Mouse (Mus musculus) myocyte (in vitro differentiated cells): ENCODE measurements around the gene Anapc7.

Source experiments
- CEBPB ChIP-seq: IDR thresholded peaks from 2 replicates; pipeline ENCODE4 v1.6.1; 2011; ENCODE audit warnings: mild to moderate bottlenecking, moderate library complexity; ENCODE audit not compliant: poor library complexity, insufficient read depth, severe bottlenecking
- E2F4 ChIP-seq: IDR thresholded peaks from one replicate; pipeline ENCODE4 v1.6.1; 2011; ENCODE audit warnings: mild to moderate bottlenecking, control low read depth, moderate library complexity; ENCODE audit not compliant: insufficient read depth
- MAX ChIP-seq: IDR thresholded peaks from one replicate; pipeline ENCODE4 v1.6.1; 2011; ENCODE audit warnings: low read depth, mild to moderate bottlenecking, control low read depth
- MYOD1 ChIP-seq, 3 experiments: IDR thresholded peaks; one replicate each; pipeline ENCODE4 v1.6.1; 2011; ENCODE audit warnings: control low read depth in 2 of 3, low read depth in 2 of 3, mild to moderate bottlenecking in 2 of 3, moderate library complexity in 1 of 3; ENCODE audit not compliant: insufficient read length in 2 of 3, control insufficient read depth in 1 of 3
- POLR2A ChIP-seq: IDR thresholded peaks from one replicate; pipeline ENCODE4 v1.6.1; 2011; ENCODE audit warnings: low read depth, mild to moderate bottlenecking, control low read depth, moderate library complexity; ENCODE audit not compliant: insufficient read length
- POLR2AphosphoS2 ChIP-seq: IDR thresholded peaks from one replicate; pipeline ENCODE4 v1.6.1; 2011; ENCODE audit warnings: low read depth, control low read depth; ENCODE audit not compliant: insufficient read length
- REST ChIP-seq: IDR thresholded peaks from one replicate; pipeline ENCODE4 v1.6.1; 2011; ENCODE audit warnings: mild to moderate bottlenecking, control low read depth, moderate library complexity; ENCODE audit not compliant: insufficient read depth, insufficient read length
- SRF ChIP-seq: IDR thresholded peaks from one replicate; pipeline ENCODE4 v1.6.1; 2011; ENCODE audit warnings: low read depth; ENCODE audit not compliant: control insufficient read depth, insufficient read length
- TCF12 ChIP-seq: IDR thresholded peaks from one replicate; pipeline ENCODE4 v1.6.1; 2011; ENCODE audit warnings: mild to moderate bottlenecking, control low read depth; ENCODE audit not compliant: poor library complexity, insufficient read depth, severe bottlenecking
- TCF3 ChIP-seq: IDR thresholded peaks from one replicate; pipeline ENCODE4 v1.6.1; 2011; ENCODE audit warnings: low read depth, control low read depth; ENCODE audit not compliant: insufficient read length
- USF1 ChIP-seq: IDR thresholded peaks from one replicate; pipeline ENCODE4 v1.6.1; 2011; ENCODE audit warnings: low read depth, mild to moderate bottlenecking, control low read depth, moderate library complexity

DNA sequence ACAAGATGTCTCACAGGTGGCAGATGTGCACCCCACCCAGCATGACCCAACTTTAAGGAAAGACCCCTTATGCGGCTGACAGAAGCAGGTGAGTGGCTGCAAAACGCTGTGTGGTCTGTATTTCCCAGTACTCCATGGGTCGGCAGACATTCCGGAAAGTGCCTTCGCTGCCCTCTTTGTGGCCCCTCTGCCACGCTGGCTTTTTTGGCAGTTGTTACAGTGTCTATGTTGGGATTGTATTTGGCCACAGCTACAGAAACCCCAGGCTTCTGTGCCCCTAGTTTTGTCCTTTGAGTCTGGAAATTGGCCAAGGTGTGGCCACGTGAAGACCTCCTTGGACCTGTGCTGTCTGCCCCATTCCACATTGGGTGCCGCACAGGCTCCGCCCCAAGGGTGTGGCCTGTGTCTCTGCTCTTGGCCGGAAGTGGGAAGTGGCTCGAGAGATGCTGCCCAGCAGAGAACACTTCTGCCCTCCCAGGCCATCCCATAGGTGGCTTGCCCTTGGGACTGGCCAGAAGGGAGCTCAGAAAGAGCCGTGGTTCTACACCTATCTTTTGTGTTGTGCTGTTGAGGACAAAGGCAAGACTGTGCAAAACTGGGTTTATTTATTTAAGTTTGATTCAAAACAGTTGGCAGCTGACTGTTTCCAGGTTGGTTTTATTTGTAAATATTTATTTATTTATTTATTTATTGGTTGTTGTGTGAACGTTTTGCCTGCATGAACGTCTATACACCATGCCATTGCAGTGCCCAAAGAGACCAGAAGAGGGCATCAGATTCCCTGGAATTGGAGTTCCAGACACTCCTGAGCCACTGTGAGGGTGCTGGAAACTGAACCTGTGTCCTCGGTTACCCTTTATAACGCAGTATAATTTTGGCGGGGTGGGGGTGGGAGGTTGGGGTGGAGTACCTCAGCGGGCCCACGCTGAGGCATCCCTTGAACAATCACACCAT is 11.5 kb upstream of the Anapc7 start:
- no peak for TF ChIP-seq POLR2A
- no peak for TF ChIP-seq REST
- TF ChIP-seq MAX: no peak
- no peak for TF ChIP-seq MYOD1 (IDR thresholded peaks at IDR 0.05; ENCODE audit: control insufficient read depth in 1 of 3, insufficient read length in 2 of 3, low read depth in 2 of 3)
- TF ChIP-seq CEBPB: no peak
- TF ChIP-seq SRF: no peak
- no peak for TF ChIP-seq POLR2AphosphoS2
- no peak for TF ChIP-seq E2F4
- TF ChIP-seq USF1: no peak
- TF ChIP-seq TCF3: no peak
- TF ChIP-seq TCF12: no peak
